Mouse (Mus musculus) olfactory bulb, adult 2 months (tissue): ENCODE data around the gene March1.

ENCODE experiments used
- CTCF ChIP-seq: fragments of 200-500 bp; IDR thresholded peaks from 2 replicates; pipeline ENCODE4 v1.5.1; 2012; ENCODE audit warnings: low read depth, mild to moderate bottlenecking, low read length, moderate library complexity; ENCODE audit not compliant: insufficient read depth
- POLR2A ChIP-seq: fragments of 200-500 bp; IDR thresholded peaks from 2 replicates; pipeline ENCODE4 v1.6.1; 2012; ENCODE audit warnings: mild to moderate bottlenecking, low read depth, low read length, moderate library complexity; ENCODE audit not compliant: insufficient read depth

DNA sequence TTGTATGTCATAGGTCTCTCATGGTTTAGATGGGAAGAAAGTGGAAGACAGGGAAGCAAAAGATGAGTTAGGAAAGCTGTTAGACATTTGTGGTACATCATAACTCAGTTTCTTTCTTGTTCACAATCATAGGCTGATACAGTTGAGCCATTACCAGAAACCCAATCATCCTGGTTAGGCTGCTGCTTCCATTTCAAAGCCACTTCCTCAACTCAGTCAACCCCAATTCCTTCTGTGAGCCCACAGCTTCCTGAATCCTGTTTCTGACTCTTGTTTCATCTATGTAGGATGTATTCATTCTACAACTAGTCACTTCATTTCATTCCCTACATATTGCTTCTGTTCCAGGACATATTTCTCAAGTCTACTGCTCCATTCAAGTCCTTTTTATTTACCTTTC, 775.2 kb downstream of the March1 start:
- TF ChIP-seq POLR2A: no peak
- TF ChIP-seq CTCF: no peak
